Mouse (Mus musculus) ES-E14 (cell line): ENCODE data around the gene Rnf187. TPM values are rescaled to one million over a fixed set of nuclear protein-coding genes. Genes with fewer than 3 reads are reported as not detected.

Source experiments
- DNase-seq: peaks from one replicate; pipeline ENCODE4 v3.0.0-alpha.2; 2013; ENCODE audit warnings: low read depth, low spot score
- H3K27ac ChIP-seq: 2 replicates; pipeline ENCODE4 v1.5.1; 2012; ENCODE audit warnings: low read depth, mild to moderate bottlenecking, low read length, moderate library complexity, mixed read lengths; ENCODE audit not compliant: poor library complexity, insufficient read depth, severe bottlenecking
- H3K36me3 ChIP-seq: 2 replicates; pipeline ENCODE4 v1.6.1; 2012; ENCODE audit warnings: mild to moderate bottlenecking, low read length, moderate library complexity, mixed read lengths; ENCODE audit not compliant: control insufficient read depth, poor library complexity, insufficient read depth, severe bottlenecking
- H3K4me1 ChIP-seq, 2 experiments: fragments of 150-350 bp in 1 of 2; sonication (generic) in 1 of 2; 2 replicates each; pipeline ENCODE4 v1.6.1; 2012; ENCODE audit warnings: low read length in 2 of 2, mild to moderate bottlenecking in 1 of 2, mixed read lengths in 1 of 2; ENCODE audit not compliant: control insufficient read depth in 2 of 2, insufficient read depth in 2 of 2, poor library complexity in 1 of 2
- H3K4me3 ChIP-seq, 2 experiments: fragments of 150-350 bp in 1 of 2; sonication (generic) in 1 of 2; 2 replicates each; pipeline ENCODE4 v1.5.1; 2012; ENCODE audit warnings: low read length in 2 of 2, low read depth in 1 of 2, mild to moderate bottlenecking in 1 of 2, mixed read lengths in 1 of 2; ENCODE audit not compliant: insufficient read depth in 1 of 2, poor library complexity in 1 of 2, severe bottlenecking in 1 of 2
- H3K9ac ChIP-seq: 2 replicates; pipeline ENCODE4 v1.6.1; 2012; ENCODE audit warnings: low read depth, mild to moderate bottlenecking, low read length, mixed read lengths; ENCODE audit not compliant: poor library complexity, insufficient read depth, severe bottlenecking
- H3K9me3 ChIP-seq: fragments of 150-350 bp; sonication (generic); 2 replicates; pipeline ENCODE4 v1.6.1; 2012; ENCODE audit warnings: low read depth, mild to moderate bottlenecking, low read length; ENCODE audit not compliant: control insufficient read depth, insufficient read depth
- CHD2 ChIP-seq: IDR thresholded peaks from 2 replicates; pipeline ENCODE4 v1.6.1; 2014; ENCODE audit warnings: mild to moderate bottlenecking, low read depth, low read length, inconsistent platforms
- HCFC1 ChIP-seq: IDR thresholded peaks from 2 replicates; pipeline ENCODE4 v1.6.1; 2012; ENCODE audit warnings: low read length, inconsistent platforms, borderline replicate concordance; ENCODE audit not compliant: insufficient read depth
- MAFK ChIP-seq: IDR thresholded peaks from 2 replicates; pipeline ENCODE4 v1.6.1; 2014; ENCODE audit warnings: mild to moderate bottlenecking, low read depth, low read length, inconsistent platforms; ENCODE audit not compliant: insufficient read depth
- ZC3H11A ChIP-seq: IDR thresholded peaks from 2 replicates; pipeline ENCODE4 v1.6.1; 2012; ENCODE audit warnings: low read depth, mild to moderate bottlenecking, inconsistent platforms, low read length, borderline replicate concordance
- ZNF384 ChIP-seq: IDR thresholded peaks from 2 replicates; pipeline ENCODE4 v1.6.1; 2012; ENCODE audit warnings: low read depth, low read length, inconsistent platforms
- in situ Hi-C, 2 experiments: fragments of 600-800 bp; cut with MboI; formaldehyde crosslinking; loops; one replicate each; pipeline ENCODE4 v1.15.1; 2025; ENCODE audit warnings: low sequenced_read_pairs in 2 of 2, inconsistent platforms in 1 of 2; ENCODE audit not compliant: unreplicated experiment in 2 of 2
- total RNA-seq: library from RNA; depleted of rRNA; stranded (reverse); fragments of 300-350 nt; gene quantifications from 2 replicates; pipeline ENCODE4 v1.2.3, GENCODE M21; 2012; rRNA removed

The Rnf187 gene
- total RNA-seq, 1 experiment: 115 TPM

GRCm38 (mm10) chr11:58894456-58894855 lies 44.3 kb downstream of the Rnf187 start:
- TF ChIP-seq CHD2 (no peak), ZC3H11A (no peak), MAFK (no peak), ZNF384 (no peak), HCFC1 (no peak)
- no peaks in the 10 kb centered on the region for H3K9me3 ChIP-seq
- DNase-seq: no peak
- no peak overlapping the region for H3K4me3 ChIP-seq
- H3K36me3 ChIP-seq: peaks cover 21% of the 10 kb centered on the region
- no peak overlapping the region for H3K27ac ChIP-seq
- H3K9ac ChIP-seq: no peak overlapping the region
- in situ Hi-C loops: no loop called here
- H3K4me1 ChIP-seq: peaks cover 0 to 2% of the 10 kb centered on the region in 2 experiments; a peak in 1 of 4 replicates

- no peak overlapping the region for H3K27ac ChIP-seq
- no peak overlapping the region for H3K9ac ChIP-seq
- no peaks in the 10 kb centered on the region for H3K9me3 ChIP-seq
- in situ Hi-C loops: no loop called here
- no peak for TF ChIP-seq ZNF384
- no peak for TF ChIP-seq MAFK
- TF ChIP-seq CHD2: no peak
- TF ChIP-seq ZC3H11A: no peak
- no peak for TF ChIP-seq HCFC1
- H3K4me1 ChIP-seq: peaks cover 0 to 2% of the 10 kb centered on the region in 2 experiments; a peak in 1 of 4 replicates
- peaks cover 18% of the 10 kb centered on the region for H3K36me3 ChIP-seq
- DNase-seq: no peak
- no peak overlapping the region for H3K4me3 ChIP-seq
Observed at GRCm38 (mm10) chr11:58890511-58890910, 48.2 kb downstream of the Rnf187 start.

- Histone ChIP-seq H3K4me3 (no peak overlapping the region), H3K9ac (no peak overlapping the region), H3K36me3 (peaks cover 10% of the 10 kb centered on the region; the same call in 1 of the 2 replicates), H3K4me1 (no peaks in the 10 kb centered on the region), H3K9me3 (no peaks in the 10 kb centered on the region), H3K27ac (no peak overlapping the region)
- in situ Hi-C loops: no loop called here
- no peak for DNase-seq
- no peak for TF ChIP-seq ZNF384
- TF ChIP-seq ZC3H11A: no peak
- TF ChIP-seq MAFK: no peak
- no peak for TF ChIP-seq CHD2
- TF ChIP-seq HCFC1: no peak
Observed at GRCm38 (mm10) chr11:58883756-58884155, 55.0 kb downstream of the Rnf187 start.

Other genes with a start within 250 kb of the Rnf187 start
- not detected in 2 replicates for gene Olfr319, start 239.8 kb downstream of the Rnf187 start, total RNA-seq
- not detected in 2 replicates for gene Olfr318, start 214.9 kb downstream of the Rnf187 start, total RNA-seq
- gene Olfr317, start 199.7 kb downstream of the Rnf187 start, total RNA-seq: not detected in 2 replicates
- gene Olfr316, start 186.2 kb downstream of the Rnf187 start, total RNA-seq: not detected in 2 replicates
- gene Olfr315, start 165.7 kb downstream of the Rnf187 start, total RNA-seq: not detected in 2 replicates
- not detected in 2 replicates for gene Olfr314, start 156.0 kb downstream of the Rnf187 start, total RNA-seq
- 2.3 and 2.7 TPM in 2 replicates for gene Fam183b, start 137.0 kb downstream of the Rnf187 start, total RNA-seq
- not detected in 2 replicates for gene Olfr313, start 123.9 kb downstream of the Rnf187 start, total RNA-seq
- not detected in 2 replicates for gene Olfr312, start 109.7 kb downstream of the Rnf187 start, total RNA-seq
- not detected in 2 replicates for gene Olfr311, start 99.7 kb downstream of the Rnf187 start, total RNA-seq
- gene Gm12258, start 91.8 kb downstream of the Rnf187 start, total RNA-seq: 3.7 and 4.7 TPM in 2 replicates
- gene 2810021J22Rik, start 71.7 kb downstream of the Rnf187 start, total RNA-seq: 5.3 and 5.7 TPM in 2 replicates
- 3.0 and 3.4 TPM in 2 replicates for gene Zfp39, start 34.7 kb downstream of the Rnf187 start, total RNA-seq
- not detected in 2 replicates for gene Btnl10, start 21.0 kb downstream of the Rnf187 start, total RNA-seq
- gene Hist3h2ba, start 10.0 kb upstream of the Rnf187 start, total RNA-seq: 109 and 141 TPM in 2 replicates
- gene Hist3h2a, start 15.8 kb upstream of the Rnf187 start, total RNA-seq: 161 and 194 TPM in 2 replicates
- 0.40 and 0.74 TPM in 2 replicates for gene Trim17, start 15.8 kb upstream of the Rnf187 start, total RNA-seq
- gene Trim11, start 39.2 kb upstream of the Rnf187 start, total RNA-seq: 29.6 and 47.4 TPM in 2 replicates
- 0.36 and 0.58 TPM in 2 replicates for gene Obscn, start 197.5 kb upstream of the Rnf187 start, total RNA-seq
- 3.2 and 4.7 TPM in 2 replicates for gene Iba57, start 224.8 kb upstream of the Rnf187 start, total RNA-seq
- gene Gjc2, start 244.3 kb upstream of the Rnf187 start, total RNA-seq: 0.26 TPM in 1 of 2 replicates, not detected in the other